Mouse (Mus musculus) lung, adult 2 months (tissue): ENCODE results near the gene Myrip.

Experiments
- CTCF ChIP-seq: fragments of 200-500 bp; IDR thresholded peaks from 2 replicates; pipeline ENCODE4 v1.5.1; 2011; ENCODE audit warnings: mild to moderate bottlenecking, low read length, control low read depth; ENCODE audit not compliant: insufficient read depth
- POLR2A ChIP-seq: fragments of 200-500 bp; IDR thresholded peaks from 2 replicates; pipeline ENCODE4 v1.6.1; 2011; ENCODE audit warnings: low read depth, mild to moderate bottlenecking, control low read depth, low read length, borderline replicate concordance; ENCODE audit errors: extremely low read depth

DNA sequence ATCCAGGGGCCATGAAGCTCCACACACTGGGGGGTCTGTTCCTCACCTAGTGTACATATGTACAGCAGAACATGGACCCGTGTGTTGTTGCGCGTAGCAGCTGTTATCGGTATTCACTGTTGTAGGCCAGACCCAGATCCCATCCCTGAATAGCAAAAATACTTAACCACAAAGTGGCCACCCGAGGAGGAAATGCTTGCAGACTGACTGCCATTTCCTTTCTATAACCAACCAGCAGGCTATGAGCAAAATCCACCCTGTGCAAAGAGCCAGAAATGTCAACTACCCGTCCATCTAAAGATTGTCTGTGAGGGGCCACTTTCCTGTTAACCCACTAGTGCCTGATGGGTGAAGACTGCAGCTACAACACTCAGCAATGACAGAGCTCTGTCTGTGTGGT, 126.9 kb downstream of the Myrip start:
- TF ChIP-seq POLR2A (no peak), CTCF (no peak)
